Mouse (Mus musculus) mouse embryonic stem cell (cell line): ENCODE measurements at regions not wholly inside any gene's neighbourhood (a gene's known extent, or its start where the extent isn't known, plus 50 kb on each side); places are given as distances from the start of the nearest gene placed in this dataset.

ENCODE experiments used
- in situ Hi-C, 2 experiments: fragments of 300-500 bp; cut with MboI; formaldehyde crosslinking; loops; 1 replicate in 1 of 2; 3 replicates in 1 of 2; pipeline ENCODE4 v1.14.3; 2019 to 2020; ENCODE audit warnings: low sequenced_read_pairs in 2 of 2, low pct_unique_long_range_greater_than_20kb in 1 of 2, mixed read lengths in 1 of 2; ENCODE audit not compliant: unreplicated experiment in 1 of 2

DNA sequence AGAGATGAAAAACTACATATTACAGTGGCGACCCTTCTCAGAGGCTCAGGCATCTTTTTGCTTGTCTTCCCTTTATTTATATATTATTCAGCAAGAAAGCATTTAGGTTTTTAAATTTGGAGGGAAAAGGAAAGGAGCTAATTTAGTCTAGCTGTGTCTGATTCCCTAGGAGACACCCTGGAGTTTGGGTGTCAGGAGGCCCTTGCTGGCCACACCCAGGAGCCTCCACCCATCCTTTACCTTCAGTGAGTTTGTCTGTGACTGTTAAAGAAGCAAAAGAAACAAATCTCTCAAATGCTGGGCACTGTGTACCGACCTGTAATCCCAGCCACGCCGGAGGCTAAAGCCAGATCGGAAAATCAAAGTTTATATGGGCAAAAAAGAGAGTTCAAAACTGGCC is 78.2 kb upstream of the Ppm1b start:
- in situ Hi-C loops: no loop called here

DNA sequence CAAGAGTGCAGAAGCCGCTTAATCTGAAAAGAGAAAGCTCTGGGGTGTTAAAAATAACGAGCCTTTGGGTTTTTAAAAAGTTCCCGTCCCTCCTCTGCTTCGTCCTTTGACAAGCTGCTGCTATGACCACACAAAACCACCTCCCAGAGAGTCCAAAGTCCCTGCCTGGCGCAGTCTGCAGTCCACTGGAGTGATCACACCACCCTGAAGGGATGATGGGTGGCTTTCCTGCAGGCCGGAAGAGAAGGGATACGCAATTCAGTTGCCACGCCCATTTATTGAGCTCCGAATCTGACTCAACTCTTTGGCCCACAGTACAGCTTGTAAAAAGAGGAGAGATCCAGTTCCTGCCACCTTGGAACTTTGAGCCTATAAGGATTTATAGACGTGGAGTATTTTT is 77.4 kb upstream of the Ppm1b start:
- in situ Hi-C loops: no loop called here

DNA sequence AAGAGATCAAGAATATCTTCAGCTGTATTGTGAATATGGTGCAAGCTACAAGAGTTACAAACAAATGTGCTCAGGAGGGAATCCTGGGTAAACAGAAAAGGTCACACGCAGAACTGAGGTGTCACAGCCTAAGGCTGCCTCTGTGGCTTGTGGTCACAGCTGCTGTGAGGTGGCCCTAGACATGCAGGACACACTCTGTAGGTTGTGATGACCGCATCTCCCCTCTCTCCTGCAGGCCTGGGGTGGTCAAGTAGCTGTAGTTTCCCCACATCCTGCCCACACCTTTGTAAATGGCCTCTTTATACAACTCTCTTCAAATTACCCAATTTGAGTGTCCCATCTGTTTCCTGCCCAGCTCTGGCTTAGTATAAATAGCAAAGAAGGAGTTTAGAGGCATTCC is 75.6 kb upstream of the Ppm1b start:
- in situ Hi-C loops: no loop called here

DNA sequence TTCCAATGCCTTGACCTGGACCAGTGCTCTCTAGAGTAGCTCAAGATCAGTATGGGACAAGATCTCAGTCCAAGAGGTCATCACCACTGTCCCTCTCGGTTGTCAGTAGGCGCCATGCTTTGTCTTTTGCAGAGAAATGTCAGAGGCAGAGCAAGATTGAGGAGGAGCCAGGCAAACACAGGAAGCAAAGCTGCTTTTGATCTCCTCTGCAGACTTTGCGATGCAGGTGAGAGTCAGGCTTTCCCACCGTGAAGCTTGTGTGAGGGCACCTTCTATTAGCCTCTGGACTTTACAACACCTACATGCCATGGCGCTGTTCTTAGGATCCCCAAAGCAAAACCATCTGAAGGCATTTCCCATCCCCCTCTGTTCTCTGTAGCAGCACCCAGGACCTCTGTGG is 68.0 kb upstream of the Ppm1b start:
- in situ Hi-C loops: no loop called here

DNA sequence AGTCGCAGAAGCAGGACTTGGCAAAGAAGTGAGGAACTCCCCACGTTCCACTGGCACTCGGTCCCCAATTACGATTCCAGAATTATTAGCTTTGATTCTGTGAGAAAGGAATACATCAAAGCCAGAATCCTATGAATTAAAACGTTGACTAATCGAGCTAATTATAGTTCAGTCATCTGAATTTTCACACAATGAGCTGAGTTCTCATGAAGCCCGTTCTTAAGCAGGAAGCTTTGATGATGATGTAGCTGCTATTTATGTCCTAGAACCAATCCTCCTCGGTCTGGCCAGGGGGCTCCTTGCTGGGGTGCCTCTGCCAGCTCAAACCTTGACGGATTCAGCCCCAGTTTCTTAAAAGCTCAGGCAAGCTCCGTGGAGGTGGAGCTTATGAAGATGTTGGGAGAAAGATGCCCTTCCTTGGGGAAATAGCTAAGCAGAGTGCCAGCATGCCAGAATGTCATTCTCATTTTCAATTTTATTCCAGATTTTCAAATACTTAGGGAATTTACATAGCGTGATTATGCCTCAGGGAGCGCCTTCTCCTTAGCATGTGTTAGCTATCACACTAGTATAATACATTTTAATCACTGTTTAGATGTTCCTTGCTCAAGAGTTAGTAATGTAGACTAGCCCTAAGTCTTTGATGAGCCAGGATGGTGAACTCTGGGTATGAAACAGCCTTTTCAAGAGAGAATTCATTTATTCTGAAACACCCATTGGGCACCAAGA is 65.5 kb upstream of the Ppm1b start:
- in situ Hi-C loops: no loop called here

DNA sequence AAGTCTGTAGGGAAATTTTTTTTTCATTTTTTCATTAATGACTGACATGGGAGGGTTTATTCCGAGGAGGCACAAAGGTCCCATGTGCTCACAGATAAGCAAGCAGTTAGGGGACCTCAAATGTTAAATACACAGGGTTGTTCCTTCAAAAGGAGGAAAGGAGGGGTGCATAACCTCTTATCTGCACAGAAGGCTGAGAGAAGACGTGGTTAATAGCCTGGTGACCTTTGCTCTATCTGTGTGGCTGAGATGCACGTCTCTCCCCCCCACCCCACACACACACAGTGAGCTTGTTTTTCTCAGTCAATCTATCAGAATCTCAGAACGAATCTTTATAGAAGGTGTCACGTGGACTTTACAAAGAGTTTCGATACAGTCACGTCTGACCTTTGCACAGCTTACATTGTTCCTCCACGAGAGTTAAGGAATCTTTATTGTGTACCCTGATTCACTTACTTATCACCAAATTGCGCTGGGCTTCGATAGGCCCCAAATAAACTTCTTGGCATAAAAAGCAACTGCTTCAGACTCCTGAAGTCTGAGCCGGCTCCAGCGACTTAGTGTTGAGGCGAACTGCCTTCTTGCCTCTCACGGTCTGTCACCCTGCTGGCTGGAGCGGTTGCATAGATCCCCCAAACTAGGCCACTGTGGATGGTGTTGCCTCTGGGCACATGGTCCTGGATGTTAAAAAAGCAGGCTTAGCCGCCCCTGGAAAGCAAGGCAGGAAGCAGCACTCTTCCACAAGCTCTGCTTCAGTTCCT is 63.1 kb upstream of the Ppm1b start:
- in situ Hi-C loops: no loop called here

DNA sequence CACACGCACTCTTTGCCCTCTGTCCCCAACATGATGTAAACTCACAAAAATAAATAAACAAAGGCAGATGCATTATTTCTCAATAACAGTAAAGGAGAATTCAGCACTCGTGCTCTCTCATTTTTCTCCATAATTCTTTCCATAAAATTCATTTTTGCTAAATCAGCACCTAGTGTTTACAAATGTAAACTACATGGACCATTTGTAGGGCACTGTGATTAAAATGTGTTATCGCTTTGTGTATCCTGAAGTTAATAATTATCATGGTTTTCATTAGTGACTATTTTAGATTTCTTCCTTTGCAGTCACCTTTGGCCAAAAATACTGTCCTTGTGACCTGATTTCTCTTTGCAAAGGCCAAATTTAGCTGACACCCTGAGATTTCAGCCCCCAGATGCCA is 61.0 kb upstream of the Ppm1b start:
- in situ Hi-C loops: no loop called here

DNA sequence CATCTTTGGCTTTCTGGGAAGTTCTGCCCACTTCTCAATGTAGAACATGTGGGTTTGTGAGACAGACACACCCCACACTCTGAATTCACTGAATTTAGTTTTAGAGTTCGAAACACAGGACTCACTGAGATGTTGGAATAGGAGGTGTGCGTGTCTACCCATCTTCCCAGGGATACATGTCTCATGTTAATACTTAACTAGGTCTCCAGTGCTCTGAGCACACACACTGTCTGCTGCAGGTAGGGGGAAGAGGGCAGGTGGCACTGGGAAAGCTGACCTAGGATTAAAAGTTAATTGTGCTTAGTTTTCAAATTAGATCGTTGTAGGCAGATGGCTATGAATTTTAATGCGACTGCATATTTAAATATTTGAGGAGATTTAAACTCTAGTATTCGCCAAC is 60.0 kb upstream of the Ppm1b start:
- in situ Hi-C loops: no loop called here

DNA sequence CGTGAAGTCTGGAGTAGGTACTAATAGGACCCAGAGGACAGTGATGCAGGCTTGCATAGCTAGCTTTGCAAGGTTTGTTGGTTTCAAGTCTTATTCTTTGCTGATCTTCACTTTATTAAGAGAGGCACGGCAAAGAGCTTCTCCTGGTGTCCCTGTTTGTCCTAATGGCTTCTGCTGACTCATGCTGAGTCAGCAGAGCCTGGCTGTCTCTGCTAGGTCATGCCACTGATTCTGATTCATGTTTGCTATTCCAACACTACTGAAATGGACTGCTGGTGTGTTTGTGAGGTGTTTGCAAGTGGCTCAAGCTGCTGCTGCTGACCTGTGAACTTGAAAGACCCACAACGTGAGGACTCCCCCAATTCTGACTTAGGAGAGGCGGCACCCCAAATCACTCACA is 58.1 kb upstream of the Ppm1b start:
- in situ Hi-C loops: no loop called here

DNA sequence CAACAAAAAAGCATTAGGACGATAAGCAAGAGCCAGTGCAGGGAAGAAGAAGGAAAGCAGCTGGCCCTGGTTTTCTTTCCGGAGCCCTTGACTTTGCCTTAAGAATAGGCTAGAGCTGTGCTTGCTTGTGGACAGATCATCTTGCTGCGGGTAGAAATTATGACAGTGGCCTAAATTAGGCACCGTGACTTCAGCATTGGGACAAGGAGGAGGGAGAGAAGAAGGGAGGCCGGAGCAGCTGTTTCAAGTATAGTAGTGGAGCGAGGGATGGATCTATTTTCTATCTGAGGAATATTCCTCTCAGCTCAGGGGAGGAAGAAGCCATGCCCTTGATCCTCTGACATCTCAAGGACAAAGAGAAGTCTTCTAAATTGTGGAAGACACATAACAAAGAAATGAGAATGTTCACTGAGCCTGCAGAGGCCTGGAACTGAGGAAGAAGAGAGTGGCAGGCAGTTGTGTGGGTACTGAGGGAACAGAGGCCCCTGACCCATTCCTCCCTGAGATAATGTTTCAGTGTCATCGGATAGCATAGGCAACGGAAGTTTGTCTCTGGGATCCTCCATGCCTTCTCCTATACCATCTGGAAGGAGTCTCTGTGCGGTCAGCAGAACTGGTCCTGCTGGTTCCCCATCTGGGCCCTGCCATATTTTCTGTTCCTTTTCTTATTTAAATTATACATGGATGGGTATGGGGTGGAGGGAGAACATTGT is 52.8 kb upstream of the Ppm1b start:
- in situ Hi-C loops: no loop called here
